Mouse (Mus musculus): ENCODE results near the gene Zrsr2.

GRCm38 (mm10) chrX:163938587-163938986 is 19.9 kb downstream of the Zrsr2 start:
- no peak for TF ChIP-seq CTCF (IDR thresholded peaks at IDR 0.05; ENCODE audit: borderline replicate concordance, insufficient read depth, low read length)
- no peak for TF ChIP-seq POLR2A (IDR thresholded peaks at IDR 0.05; ENCODE audit: low read depth, low read length)
